Mouse (Mus musculus) left cerebral cortex, adult 2 months (tissue): ENCODE data around the gene Gck. TPM values are rescaled to one million over a fixed set of nuclear protein-coding genes. Genes with fewer than 3 reads are reported as not detected.

Source experiments
- DNase-seq, 2 experiments: peaks; one replicate each; pipeline ENCODE4 v3.0.0; 2021 to 2022; ENCODE audit warnings: low spot score in 2 of 2, mixed read lengths in 1 of 2; ENCODE audit errors: extremely low spot score in 1 of 2
- H3K27ac ChIP-seq: fragments of 200-600 bp; 2 replicates; pipeline ENCODE4 v1.8.1; 2022
- H3K4me3 ChIP-seq: fragments of 200-600 bp; 2 replicates; pipeline ENCODE4 v1.8.1; 2022
- CTCF ChIP-seq: fragments of 200-600 bp; IDR thresholded peaks from 2 replicates; pipeline ENCODE4 v1.8.1; 2022; ENCODE audit warnings: antibody characterized with exemption, mild to moderate bottlenecking, moderate library complexity
- intact Hi-C: fragments of 180-260 bp; cut with DNase I; formaldehyde crosslinking; loops from one replicate; pipeline ENCODE4 v1.15.1; 2025
- total RNA-seq, 2 experiments: library from RNA; stranded (reverse); gene quantifications; 2 replicates each; pipeline ENCODE4 v1.2.3; 2021

Gene Gck
- total RNA-seq, 2 experiments from 2014 or later: 1.7 to 2.4 TPM

- no peak for DNase-seq
- intact Hi-C loops: loop anchor here (2.0 to 10.0 kb wide), 2 partner anchors 26 to 402 kb away; no protein-coding TSS in a partner anchor
These were observed 62.6 kb downstream of the Gck start for GRCm38 (mm10) chr11:5887250-5887649.

DNA sequence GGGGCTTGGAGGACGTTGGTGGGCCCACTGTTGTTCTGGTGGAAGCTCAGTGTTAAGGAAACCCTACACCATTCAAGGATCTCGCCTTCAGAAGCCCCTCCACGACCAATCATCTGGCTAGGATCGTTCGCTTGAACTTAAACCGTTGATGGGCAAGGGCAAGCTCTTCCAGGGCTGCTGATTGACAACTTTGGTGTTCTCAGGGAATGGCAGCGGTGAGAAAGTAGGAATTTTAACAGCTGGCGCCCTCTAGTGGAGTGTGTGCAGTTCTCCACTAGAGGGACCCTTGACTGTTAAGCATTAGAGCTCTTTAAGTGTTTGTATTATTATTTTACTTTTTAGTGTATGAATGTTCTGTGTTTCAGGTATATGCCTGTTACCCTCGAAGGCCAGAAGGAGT, 63.7 kb downstream of the Gck start:
- TF ChIP-seq CTCF: peak; percentile 96
- Histone ChIP-seq H3K4me3 (no peak overlapping the region), H3K27ac (no peak overlapping the region)
- peak; percentile 58 to 59 for DNase-seq
- intact Hi-C loops: loop anchor here (2.0 to 10.0 kb wide), 2 partner anchors 27 to 401 kb away; no protein-coding TSS in a partner anchor

More at GRCm38 (mm10) chr11:5887250-5887649, 62.6 kb downstream of the Gck start:
- Histone ChIP-seq H3K4me3 (no peak overlapping the region), H3K27ac (no peak overlapping the region)
- no peak for TF ChIP-seq CTCF

DNA sequence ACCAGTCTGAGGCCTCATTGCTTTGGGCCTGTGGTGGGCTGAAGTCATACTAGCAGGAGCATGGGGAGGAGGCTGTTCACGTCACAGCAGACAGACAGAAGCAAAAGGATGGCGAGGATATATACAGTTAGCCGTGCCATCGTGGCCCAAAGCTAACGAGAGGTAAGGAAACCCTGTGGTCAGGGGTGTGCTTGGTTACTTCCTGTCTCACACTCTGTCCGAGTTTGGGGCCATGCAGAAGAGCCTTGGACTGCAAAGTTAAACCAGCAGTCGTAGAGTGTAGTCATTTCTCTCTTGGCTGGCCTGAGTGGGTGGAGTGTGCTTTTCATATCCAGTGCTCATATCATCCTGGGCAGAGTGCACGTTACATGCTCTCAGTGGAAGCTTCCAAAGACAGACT, 67.4 kb downstream of the Gck start:
- DNase-seq: no peak
- no peak for TF ChIP-seq CTCF
- intact Hi-C loops: loop anchor here (10.0 kb wide), 1 partner anchor 398 kb away; no protein-coding TSS in a partner anchor
- Histone ChIP-seq H3K4me3 (no peak overlapping the region), H3K27ac (no peak overlapping the region)

GRCm38 (mm10) chr11:5879905-5880304, 70.0 kb downstream of the Gck start:
- Histone ChIP-seq H3K4me3 (no peak overlapping the region), H3K27ac (no peak overlapping the region)
- peak; percentile 38 to 51 for DNase-seq
- TF ChIP-seq CTCF: peak; percentile 70
- intact Hi-C loops: loop anchor here (2.0 to 10.0 kb wide), 4 partner anchors 43 to 395 kb away; partner anchors contain the start of genes Dbnl and Ykt6

DNA sequence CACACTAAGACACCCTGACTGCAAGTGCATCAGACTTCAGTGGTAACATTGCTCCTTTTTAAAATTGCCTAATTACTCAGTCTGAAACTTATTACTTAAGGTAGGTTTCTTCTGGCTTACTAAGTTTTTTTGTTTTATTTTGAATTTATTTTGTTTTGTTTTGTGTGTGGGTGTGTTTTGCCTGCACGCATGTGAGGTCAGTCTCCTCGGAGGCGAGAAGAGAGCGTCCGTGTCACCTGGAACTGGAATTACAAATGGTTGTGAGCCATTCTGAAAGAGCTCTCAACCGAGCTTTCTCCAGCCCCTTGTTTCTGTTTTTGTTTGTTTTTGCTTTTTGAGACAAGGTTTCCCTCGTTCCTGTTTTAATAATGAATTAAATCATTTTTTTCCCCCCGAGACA, 71.2 kb downstream of the Gck start:
- Histone ChIP-seq H3K27ac (peak overlapping the region; percentile 86), H3K4me3 (peak overlapping the region; percentile 78)
- TF ChIP-seq CTCF: no peak
- DNase-seq: no peak
- intact Hi-C loops: loop anchor here (2.0 kb wide), 3 partner anchors 42 to 90 kb away; partner anchors contain the start of genes Dbnl and Ykt6

DNA sequence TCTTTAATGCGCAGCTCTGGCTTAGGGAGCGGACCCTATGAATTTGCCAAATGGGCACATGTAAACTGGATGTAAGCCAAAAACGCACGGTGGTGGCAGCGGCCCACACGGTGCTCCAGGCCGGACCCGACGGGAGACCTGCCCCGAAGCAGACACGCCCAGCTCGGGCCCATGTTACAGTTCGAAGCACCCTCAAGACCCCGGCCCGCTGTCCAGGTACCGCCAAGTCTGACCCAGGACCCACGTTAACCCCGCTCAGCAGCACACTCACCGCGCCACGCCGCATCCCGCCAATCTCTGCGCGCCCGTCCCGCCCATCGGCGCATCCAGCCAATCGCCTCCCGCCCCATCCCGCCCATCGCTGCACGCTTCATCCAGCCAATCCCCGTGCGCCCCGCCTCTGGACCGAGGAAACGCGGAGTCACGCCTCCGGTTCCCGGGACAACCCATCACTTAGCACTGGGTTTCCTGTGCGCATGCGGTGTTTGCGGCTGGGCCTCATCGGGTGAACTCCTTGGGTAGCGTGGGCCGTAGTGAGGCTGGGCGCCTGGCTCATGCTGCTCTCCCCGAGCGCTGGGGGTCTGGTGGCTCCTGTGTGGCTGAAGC, 71.9 kb downstream of the Gck start, which contains the start of gene Pold2:
TSS of gene Pold2 (minus strand) at position 372 of the 606 bp plus-strand sequence.
- no peak for TF ChIP-seq CTCF
- Histone ChIP-seq H3K27ac (peak within 1 kb of the TSS; percentile 86), H3K4me3 (peak within 1 kb of the TSS; percentile 78)
- DNase-seq: peak; percentile 95 to 97
- intact Hi-C loops: loop anchor here (2.0 kb wide), 3 partner anchors 41 to 89 kb away; partner anchors contain the start of genes Dbnl and Ykt6

DNA sequence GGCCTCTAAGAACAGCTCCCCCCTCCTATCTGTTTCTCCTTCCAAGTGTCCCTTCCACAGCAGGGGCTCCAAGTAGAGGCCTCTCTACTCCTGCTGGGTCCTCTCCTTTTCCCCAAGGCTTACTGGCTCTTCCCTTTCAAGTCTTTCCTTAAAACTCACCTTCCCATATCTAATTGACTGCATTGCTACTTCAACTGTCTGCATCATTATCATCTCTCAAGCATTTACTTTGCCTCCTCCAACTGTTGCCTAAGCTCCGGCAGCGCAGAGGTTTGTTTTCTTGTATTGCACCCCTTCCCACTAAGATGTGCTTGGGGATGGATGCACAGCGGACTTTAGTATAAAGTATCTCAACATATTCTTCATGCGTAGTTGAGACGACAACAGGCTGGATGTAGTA, 72.5 kb downstream of the Gck start:
- no peak for TF ChIP-seq CTCF
- Histone ChIP-seq H3K27ac (no peak overlapping the region), H3K4me3 (peak overlapping the region; percentile 78)
- no peak for DNase-seq
- intact Hi-C loops: no loop called here

DNA sequence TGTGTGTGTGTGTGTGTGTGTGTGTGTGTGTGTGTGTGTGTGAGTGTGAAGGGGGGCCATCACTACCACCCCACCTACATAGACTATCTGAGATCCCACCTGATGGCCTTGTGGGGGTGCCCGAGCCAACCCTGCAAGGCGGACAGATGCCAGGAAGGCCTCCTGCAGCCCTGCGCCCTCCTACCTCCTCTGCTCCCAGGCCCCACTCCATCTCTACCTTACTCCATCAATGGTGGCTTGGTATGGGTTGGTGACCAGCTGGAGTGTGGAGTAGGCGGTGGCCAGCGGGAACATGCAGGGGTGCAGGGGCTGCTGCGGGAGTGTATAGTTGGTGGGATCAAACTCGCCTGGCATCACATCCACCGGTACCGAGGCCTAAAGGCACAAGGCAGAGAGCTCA, 76.7 kb downstream of the Gck start:
- H3K27ac ChIP-seq: no peak overlapping the region
- TF ChIP-seq CTCF: no peak
- intact Hi-C loops: no loop called here
- H3K4me3 ChIP-seq: no peak overlapping the region
- no peak for DNase-seq

DNA sequence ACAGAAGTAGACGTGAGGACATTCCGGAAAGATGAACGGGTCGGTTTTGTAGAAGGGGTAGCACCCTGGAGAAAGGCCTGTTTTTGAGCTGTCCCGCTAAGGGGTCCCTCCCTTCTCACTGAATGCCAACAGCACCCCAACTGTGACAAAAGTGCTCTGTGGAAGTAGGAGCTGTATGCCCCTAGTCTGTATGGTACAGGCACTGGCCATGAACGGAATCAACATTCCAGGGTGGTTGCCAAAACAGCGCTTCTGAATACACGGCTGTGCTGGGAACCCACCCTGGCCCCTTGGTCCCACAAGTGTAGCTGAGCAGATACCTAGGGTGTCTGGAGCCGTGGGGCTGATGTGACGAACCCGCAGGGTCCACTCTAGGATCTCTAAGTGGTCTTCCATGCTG, 77.2 kb downstream of the Gck start:
- intact Hi-C loops: no loop called here
- no peak for TF ChIP-seq CTCF
- H3K4me3 ChIP-seq: no peak overlapping the region
- no peak for DNase-seq
- H3K27ac ChIP-seq: no peak overlapping the region

- intact Hi-C loops: no loop called here
- Histone ChIP-seq H3K4me3 (no peak overlapping the region), H3K27ac (no peak overlapping the region)
- DNase-seq: no peak
- no peak for TF ChIP-seq CTCF
These were observed 79.8 kb downstream of the Gck start for GRCm38 (mm10) chr11:5870069-5870468.

- TF ChIP-seq CTCF: no peak
- intact Hi-C loops: no loop called here
- Histone ChIP-seq H3K27ac (no peak overlapping the region), H3K4me3 (no peak overlapping the region)
- DNase-seq: no peak
These were observed 80.5 kb downstream of the Gck start for GRCm38 (mm10) chr11:5869331-5869730.

DNA sequence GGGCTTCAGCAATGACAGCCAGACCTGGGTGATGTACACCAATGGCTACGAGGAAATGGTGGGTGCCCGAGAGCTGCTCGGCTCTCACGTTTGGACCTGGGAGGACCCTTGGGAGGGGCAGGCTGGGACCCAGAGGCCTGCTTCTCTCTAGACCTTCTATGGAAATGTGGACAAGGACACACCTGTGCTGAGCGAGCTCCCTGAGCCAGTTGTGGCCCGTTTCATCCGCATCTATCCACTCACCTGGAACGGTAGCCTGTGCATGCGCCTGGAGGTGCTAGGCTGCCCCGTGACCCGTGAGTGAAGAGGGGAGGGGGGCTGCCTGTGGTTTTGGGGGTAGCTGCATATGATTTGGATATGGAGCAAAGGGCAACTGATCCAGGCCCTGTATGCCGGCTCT, 81.6 kb downstream of the Gck start:
- no peak overlapping the region for H3K27ac ChIP-seq
- DNase-seq: no peak
- intact Hi-C loops: no loop called here
- H3K4me3 ChIP-seq: no peak overlapping the region
- no peak for TF ChIP-seq CTCF

GRCm38 (mm10) chr11:5867196-5867595, 82.7 kb downstream of the Gck start:
- Histone ChIP-seq H3K4me3 (no peak overlapping the region), H3K27ac (no peak overlapping the region)
- intact Hi-C loops: no loop called here
- TF ChIP-seq CTCF: no peak
- no peak for DNase-seq
